Mouse (Mus musculus) megakaryocyte, embryonic 14.5 days (primary cell): Measurements from ENCODE around the gene Pih1d3.

ENCODE experiments used
- FLI1 ChIP-seq: IDR thresholded peaks from 2 replicates; pipeline ENCODE4 v1.6.1; 2012; ENCODE audit warnings: low read length, inconsistent platforms, mixed read lengths
- GATA1 ChIP-seq: IDR thresholded peaks from 3 replicates; pipeline ENCODE4 v1.6.1; 2012; ENCODE audit warnings: mixed read lengths, low read length, inconsistent platforms, borderline replicate concordance

DNA sequence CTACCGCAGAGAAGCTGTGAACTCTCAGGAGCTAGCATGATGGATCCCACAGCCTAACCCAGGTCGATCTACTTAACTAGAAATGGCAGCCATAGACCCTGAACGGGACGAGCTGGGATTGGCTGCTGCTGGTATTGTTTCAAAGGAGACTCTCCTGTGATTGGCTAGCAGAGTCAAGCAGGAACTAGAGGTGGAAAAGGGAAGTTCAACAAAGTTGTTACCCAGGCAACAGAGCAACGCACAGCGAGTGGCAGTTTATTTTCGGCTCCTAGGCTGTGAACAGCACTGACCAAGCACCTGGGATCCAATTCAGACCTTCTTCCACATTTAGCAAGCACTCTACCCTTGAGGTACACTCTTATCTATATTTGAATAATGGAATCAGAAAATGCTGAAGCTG is at the start of gene Pih1d3, which contains the start of gene 4931428L18Rik:
- TF ChIP-seq GATA1 (no peak), FLI1 (no peak)
